Mouse (Mus musculus) megakaryocyte, embryonic 14.5 days (primary cell): ENCODE data around the gene Cpa2. TPM values are rescaled to one million over a fixed set of nuclear protein-coding genes. Genes with fewer than 3 reads are reported as not detected.
A peak's percentile ranks its signal among the peaks of the same experiment; 100 is the strongest.

ENCODE experiments used
- H3K27me3 ChIP-seq: replicated peaks from 2 replicates; pipeline ENCODE3; 2012; ENCODE audit warnings: inconsistent platforms
- H3K36me3 ChIP-seq: replicated peaks from 2 replicates; pipeline ENCODE3; 2012; ENCODE audit warnings: low read length, inconsistent platforms, mixed read lengths
- H3K4me1 ChIP-seq: 2 replicates; pipeline ENCODE4 v1.6.1; 2012; ENCODE audit warnings: inconsistent platforms
- H3K4me3 ChIP-seq: replicated peaks from 2 replicates; pipeline ENCODE3; 2012; ENCODE audit warnings: moderate library complexity, mild to moderate bottlenecking, inconsistent platforms
- H3K9me3 ChIP-seq: 2 replicates; pipeline ENCODE4 v1.6.1; 2012; ENCODE audit warnings: inconsistent platforms
- FLI1 ChIP-seq: IDR thresholded peaks from 2 replicates; pipeline ENCODE4 v1.6.1; 2012; ENCODE audit warnings: low read length, inconsistent platforms, mixed read lengths
- GATA1 ChIP-seq: IDR thresholded peaks from 3 replicates; pipeline ENCODE4 v1.6.1; 2012; ENCODE audit warnings: mixed read lengths, low read length, inconsistent platforms, borderline replicate concordance
- polyA plus RNA-seq: library from polyadenylated mRNA; stranded (reverse); fragments of >175 nt; gene quantifications from 2 replicates; pipeline ENCODE4 v1.2.3, GENCODE M21; 2012; ENCODE audit warnings: low replicate concordance; ENCODE audit not compliant: insufficient read depth

Cpa2 gene
- polyA plus RNA-seq, 1 experiment: not detected

DNA sequence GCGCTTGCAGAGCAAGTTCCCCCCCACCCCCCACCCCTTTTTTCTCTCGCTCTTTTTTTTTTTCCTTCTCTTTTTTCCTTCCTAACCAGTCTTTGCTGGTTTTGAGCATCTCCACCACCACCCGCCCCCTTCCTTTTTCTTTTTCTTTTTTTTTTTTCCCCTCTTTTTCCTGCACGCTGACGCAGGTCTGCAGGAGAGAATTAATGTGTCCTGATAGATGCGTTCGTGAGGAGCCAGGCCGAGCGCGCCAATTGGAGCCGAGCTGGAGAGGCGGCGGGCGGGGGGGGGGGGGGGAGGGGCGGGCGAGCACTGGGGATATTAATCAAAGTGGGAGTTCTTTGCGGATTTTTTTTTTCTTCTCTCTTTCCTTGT is 5.9 kb downstream of the Cpa2 start:
- Histone ChIP-seq H3K4me3 (peak overlapping the region; percentile 79), H3K36me3 (no peaks in the 10 kb centered on the region), H3K27me3 (peaks cover 63% of the 10 kb centered on the region), H3K9me3 (0 out of 2 replicates have a peak, but pooled peaks cover 5% of the 10 kb centered on the region), H3K4me1 (peaks cover 22% of the 10 kb centered on the region; the same call in 1 of the 2 replicates)
- TF ChIP-seq GATA1 (no peak), FLI1 (no peak)

DNA sequence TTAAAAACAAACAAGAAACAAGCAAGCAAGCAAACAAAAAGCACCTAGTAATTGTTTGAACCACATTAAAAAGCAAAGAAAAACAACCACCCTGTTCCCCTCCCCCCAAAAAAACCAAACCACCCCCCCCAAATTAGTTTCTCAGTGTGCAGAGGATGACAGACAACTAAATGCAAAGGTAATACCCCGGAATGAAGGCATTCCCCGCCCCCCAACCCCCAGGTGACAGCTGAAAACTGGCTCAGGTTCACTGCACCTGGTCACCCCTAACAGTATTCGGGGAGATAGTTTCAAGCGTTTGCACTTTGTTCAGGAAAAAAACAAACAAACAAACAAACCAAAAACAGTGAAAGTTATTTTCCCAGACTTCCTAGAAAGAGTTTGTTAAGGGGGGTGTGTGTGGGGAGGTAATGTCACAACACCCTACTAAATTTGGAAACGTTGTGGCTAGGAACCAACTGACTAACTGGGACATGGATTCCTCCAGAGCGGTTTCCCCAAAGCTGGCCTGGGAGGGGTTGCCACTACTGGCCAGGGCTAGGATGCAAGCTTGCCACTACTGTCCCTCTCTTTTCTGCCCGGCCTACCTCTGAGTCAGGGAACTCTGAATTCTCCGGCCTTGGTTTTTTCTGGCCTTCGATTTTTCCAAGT is 6.4 kb downstream of the Cpa2 start:
- Histone ChIP-seq H3K9me3 (0 out of 2 replicates have a peak, but pooled peaks cover 5% of the 10 kb centered on the region), H3K4me3 (no peak overlapping the region), H3K36me3 (no peaks in the 10 kb centered on the region), H3K4me1 (peaks cover 22% of the 10 kb centered on the region; the same call in 1 of the 2 replicates), H3K27me3 (peaks cover 61% of the 10 kb centered on the region)
- TF ChIP-seq FLI1 (no peak), GATA1 (no peak)

DNA sequence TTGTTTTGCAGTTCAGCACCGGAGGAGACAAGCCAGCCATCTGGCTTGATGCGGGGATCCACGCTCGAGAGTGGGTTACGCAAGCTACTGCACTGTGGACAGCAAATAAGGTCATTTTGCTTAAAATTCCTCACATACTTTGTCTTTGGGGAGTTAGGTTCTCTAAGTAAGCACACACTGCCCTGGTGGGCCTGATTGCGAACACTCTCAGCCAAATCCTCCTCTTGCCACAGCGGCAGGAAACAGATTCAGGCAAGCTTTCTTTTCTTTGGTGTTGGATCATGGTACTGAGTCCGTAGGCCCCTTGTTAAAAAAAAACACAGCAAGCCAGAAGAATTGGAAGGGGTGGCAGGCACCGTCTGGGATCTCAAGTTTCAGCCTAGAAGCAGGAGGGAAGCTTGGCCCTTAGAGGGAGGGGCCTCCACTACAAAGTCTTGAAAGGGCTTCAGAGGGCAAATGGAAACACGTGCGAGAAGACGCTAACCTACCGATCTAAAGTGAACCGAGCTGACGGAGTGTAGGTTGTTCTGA is 7.9 kb downstream of the Cpa2 start:
- no peaks in the 10 kb centered on the region for H3K36me3 ChIP-seq
- H3K4me3 ChIP-seq: no peak overlapping the region
- peaks cover 58% of the 10 kb centered on the region for H3K27me3 ChIP-seq
- H3K9me3 ChIP-seq: 0 out of 2 replicates have a peak, but pooled peaks cover 5% of the 10 kb centered on the region
- peaks cover 22% of the 10 kb centered on the region; the same call in 1 of the 2 replicates for H3K4me1 ChIP-seq
- no peak for TF ChIP-seq GATA1
- no peak for TF ChIP-seq FLI1

DNA sequence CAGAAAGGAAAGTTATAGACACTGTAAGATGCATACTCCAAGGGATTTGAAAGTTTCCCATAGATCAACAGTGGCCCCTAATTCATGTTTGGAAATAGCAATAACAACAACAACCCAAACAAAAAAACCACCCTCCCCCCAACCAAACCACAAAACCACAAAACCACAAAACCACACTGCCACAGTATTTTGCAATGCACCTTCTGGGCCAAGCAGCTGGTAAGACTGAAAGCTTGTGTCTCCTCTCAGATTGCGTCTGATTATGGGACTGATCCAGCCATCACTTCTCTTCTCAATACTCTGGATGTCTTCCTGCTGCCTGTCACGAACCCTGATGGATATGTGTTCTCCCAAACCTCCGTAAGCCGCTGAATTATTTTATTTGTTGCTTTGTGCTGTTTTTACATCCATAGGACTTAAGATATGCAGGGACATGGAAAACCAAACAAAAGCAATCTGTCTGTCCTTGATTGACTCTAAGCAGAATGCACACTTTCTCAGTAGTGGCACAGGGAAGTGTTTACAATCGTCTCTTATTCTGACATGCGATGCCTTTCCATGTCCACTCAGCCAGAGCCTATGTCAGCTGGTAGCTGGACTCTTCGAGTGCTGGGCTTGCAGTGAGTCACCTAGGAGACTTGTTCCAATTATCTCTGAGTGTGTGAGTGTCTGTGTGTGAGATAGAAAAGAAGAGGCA is 9.3 kb downstream of the Cpa2 start:
- peaks cover 22% of the 10 kb centered on the region; the same call in 1 of the 2 replicates for H3K4me1 ChIP-seq
- H3K27me3 ChIP-seq: peaks cover 55% of the 10 kb centered on the region
- H3K36me3 ChIP-seq: no peaks in the 10 kb centered on the region
- H3K4me3 ChIP-seq: peak overlapping the region; percentile 2
- TF ChIP-seq GATA1 (no peak), FLI1 (no peak)
- H3K9me3 ChIP-seq: 0 out of 2 replicates have a peak, but pooled peaks cover 5% of the 10 kb centered on the region

DNA sequence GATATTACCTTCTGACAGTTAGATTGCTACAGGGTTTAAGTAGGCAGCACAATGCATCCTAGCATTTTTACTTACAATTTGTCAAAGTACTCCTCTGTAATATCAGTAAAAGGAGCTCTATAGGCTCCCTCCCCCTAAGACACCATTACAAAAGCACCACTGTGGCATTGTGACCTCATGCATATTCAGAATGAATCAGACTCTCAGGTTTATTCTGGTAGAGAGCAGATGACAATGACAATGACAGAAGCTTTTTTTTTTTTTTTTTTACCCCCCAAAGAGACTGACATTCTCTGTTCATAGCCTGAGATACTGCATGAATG is 9.8 kb downstream of the Cpa2 start:
- H3K9me3 ChIP-seq: 0 out of 2 replicates have a peak, but pooled peaks cover 5% of the 10 kb centered on the region
- peaks cover 53% of the 10 kb centered on the region for H3K27me3 ChIP-seq
- H3K36me3 ChIP-seq: no peaks in the 10 kb centered on the region
- H3K4me3 ChIP-seq: no peak overlapping the region
- peaks cover 22% of the 10 kb centered on the region; the same call in 1 of the 2 replicates for H3K4me1 ChIP-seq
- no peak for TF ChIP-seq GATA1
- no peak for TF ChIP-seq FLI1

DNA sequence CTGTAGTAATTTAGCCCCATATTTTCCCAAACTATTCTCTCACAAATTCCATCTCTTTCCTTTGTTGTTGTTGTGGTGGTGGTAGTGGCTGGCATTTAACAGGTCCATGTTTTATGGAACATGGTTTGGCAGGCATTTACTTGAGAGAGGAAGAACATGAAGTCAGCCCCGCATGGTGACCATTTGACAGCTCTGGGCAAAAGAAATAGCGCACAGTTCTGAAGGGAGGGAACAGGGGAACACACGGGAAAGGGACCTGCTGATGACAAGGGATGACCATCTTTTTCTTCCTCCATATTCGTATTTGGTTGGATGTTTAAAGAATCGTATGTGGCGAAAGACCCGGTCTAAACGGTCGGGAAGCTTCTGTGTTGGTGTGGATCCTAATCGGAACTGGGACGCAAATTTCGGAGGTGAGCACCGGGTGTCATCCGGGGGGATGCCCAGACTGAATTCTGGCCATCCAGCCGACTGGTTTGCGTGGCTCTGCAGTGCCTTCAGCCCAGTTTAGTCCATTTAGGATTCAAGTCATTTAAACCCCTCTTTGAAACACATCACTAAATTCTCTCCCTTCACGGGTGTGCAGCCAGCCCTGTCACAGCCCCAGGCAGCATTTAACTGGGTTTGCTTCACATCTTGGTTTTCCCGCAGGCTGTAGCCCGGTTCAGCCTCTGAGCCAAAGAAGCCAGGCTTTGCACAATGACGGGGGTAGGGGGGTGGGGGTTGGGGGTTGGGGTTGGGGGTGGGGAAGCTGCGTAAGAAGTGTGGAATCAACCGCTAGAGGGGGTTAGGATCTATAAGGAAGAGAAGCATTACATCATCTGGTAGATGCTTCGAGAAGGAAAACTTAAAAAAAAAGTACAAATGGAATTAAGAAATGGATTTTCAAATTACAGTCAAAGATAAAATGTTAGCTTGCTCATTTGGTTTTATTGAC is 10.5 kb downstream of the Cpa2 start:
- H3K36me3 ChIP-seq: no peaks in the 10 kb centered on the region
- H3K27me3 ChIP-seq: peaks cover 50% of the 10 kb centered on the region
- H3K4me3 ChIP-seq: peak overlapping the region; percentile 34
- TF ChIP-seq FLI1 (no peak), GATA1 (no peak)
- peaks cover 18% of the 10 kb centered on the region; the same call in 1 of the 2 replicates for H3K4me1 ChIP-seq
- 0 out of 2 replicates have a peak, but pooled peaks cover 5% of the 10 kb centered on the region for H3K9me3 ChIP-seq

DNA sequence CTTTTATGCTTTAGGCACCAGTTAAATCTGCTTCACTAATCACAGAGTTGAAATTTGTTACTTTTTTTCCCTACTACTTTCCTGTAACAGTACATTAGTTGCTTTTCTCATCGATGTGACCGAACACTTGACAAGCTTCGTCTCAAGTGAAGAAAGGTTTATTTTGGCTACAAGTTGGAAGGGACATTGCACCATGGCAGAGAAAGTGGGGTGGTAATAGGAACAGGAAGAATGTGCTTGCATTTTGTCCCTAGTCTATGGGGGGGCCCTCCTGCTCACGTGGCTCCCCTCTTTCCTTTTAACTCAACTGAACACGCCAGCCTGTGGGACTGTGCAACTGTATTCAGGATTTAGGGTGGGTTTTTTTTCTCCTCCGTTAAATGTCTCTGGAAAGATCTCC is 11.2 kb downstream of the Cpa2 start:
- no peak for TF ChIP-seq GATA1
- TF ChIP-seq FLI1: no peak
- H3K27me3 ChIP-seq: peaks cover 53% of the 10 kb centered on the region
- H3K4me1 ChIP-seq: peaks cover 17% of the 10 kb centered on the region; the same call in 1 of the 2 replicates
- no peak overlapping the region for H3K4me3 ChIP-seq
- H3K36me3 ChIP-seq: no peaks in the 10 kb centered on the region
- H3K9me3 ChIP-seq: 0 out of 2 replicates have a peak, but pooled peaks cover 5% of the 10 kb centered on the region

DNA sequence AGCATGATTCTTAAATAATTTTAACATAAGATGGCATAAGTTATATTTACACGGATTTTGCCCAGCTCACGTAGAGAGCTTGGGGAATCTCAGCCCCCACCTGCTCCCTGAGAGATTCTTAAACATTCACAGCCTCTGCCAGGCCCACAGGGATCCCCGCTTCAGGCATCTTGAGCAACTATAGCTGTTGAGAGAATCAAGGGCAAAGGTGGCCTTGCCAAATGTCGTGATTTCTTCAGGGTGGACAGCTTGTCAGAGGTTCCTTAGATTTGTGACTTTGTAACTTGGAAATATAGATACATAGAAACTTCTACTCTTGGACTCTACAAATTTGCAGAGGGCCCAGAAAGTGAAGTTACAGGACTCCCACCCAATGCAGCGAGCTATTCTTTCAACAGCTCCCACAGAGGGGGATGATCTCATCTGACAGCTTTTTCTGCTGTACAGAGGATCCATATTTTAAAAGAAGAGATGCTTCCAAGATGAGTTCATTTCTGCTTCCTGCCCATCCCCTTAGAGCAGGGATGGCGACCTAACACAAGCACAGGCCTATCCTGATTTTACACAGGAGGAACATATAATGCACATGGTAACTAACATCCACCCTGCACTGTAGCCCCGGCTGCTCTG is 12.1 kb downstream of the Cpa2 start:
- Histone ChIP-seq H3K4me3 (no peak overlapping the region), H3K27me3 (peaks cover 53% of the 10 kb centered on the region), H3K36me3 (no peaks in the 10 kb centered on the region), H3K4me1 (peaks cover 14% of the 10 kb centered on the region; the same call in 1 of the 2 replicates), H3K9me3 (0 out of 2 replicates have a peak, but pooled peaks cover 5% of the 10 kb centered on the region)
- TF ChIP-seq FLI1: no peak
- no peak for TF ChIP-seq GATA1

DNA sequence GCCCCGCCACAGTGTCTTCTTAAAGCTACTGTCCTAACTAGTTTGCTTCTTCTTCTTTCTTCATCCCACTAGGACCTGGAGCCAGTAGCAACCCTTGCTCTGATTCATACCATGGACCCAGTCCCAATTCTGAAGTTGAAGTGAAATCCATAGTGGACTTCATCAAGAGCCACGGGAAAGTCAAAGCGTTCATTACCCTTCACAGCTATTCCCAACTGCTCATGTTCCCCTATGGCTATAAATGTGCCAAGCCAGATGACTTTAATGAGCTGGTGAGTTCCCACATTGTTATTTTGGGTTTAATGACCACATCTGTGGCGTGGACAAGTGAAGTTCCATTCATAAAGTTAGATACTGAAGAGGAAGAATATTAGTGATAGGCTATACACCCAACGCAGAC is 12.7 kb downstream of the Cpa2 start:
- H3K4me3 ChIP-seq: no peak overlapping the region
- H3K36me3 ChIP-seq: no peaks in the 10 kb centered on the region
- H3K9me3 ChIP-seq: 0 out of 2 replicates have a peak, but pooled peaks cover 5% of the 10 kb centered on the region
- TF ChIP-seq FLI1 (no peak), GATA1 (no peak)
- H3K4me1 ChIP-seq: peaks cover 14% of the 10 kb centered on the region; the same call in 1 of the 2 replicates
- H3K27me3 ChIP-seq: peaks cover 54% of the 10 kb centered on the region
